Mouse (Mus musculus) midbrain, embryonic 13.5 days (tissue): Measurements from ENCODE around the gene Lamtor3. TPM values are rescaled to one million over a fixed set of nuclear protein-coding genes. Genes with fewer than 3 reads are reported as not detected.

Source experiments
- ATAC-seq: fragments of 200-750 bp; cut with Nextera tagmentation; 2 replicates; pipeline ENCODE4 v1.8.0; 2017; ENCODE audit warnings: mild to moderate bottlenecking, moderate TSS enrichment, moderate library complexity
- H3K27ac ChIP-seq: fragments of 300-500 bp; sonication (generic); 2 replicates; pipeline ENCODE4 v1.5.1; 2015; ENCODE audit warnings: inconsistent platforms, mild to moderate bottlenecking, moderate library complexity
- H3K27me3 ChIP-seq: fragments of 300-500 bp; sonication (generic); 2 replicates; pipeline ENCODE4 v1.6.1; 2015; ENCODE audit warnings: mild to moderate bottlenecking, inconsistent platforms
- H3K36me3 ChIP-seq: fragments of 300-500 bp; sonication (generic); 2 replicates; pipeline ENCODE4 v1.6.1; 2015; ENCODE audit warnings: mild to moderate bottlenecking, inconsistent platforms
- H3K4me1 ChIP-seq: fragments of 300-500 bp; sonication (generic); replicated peaks from 2 replicates; pipeline ENCODE4 v1.6.1; 2015; ENCODE audit warnings: inconsistent platforms
- H3K4me2 ChIP-seq: fragments of 300-500 bp; sonication (generic); replicated peaks from 2 replicates; pipeline ENCODE4 v1.6.1; 2015; ENCODE audit warnings: moderate library complexity, mild to moderate bottlenecking, inconsistent platforms
- H3K4me3 ChIP-seq: fragments of 300-500 bp; sonication (generic); replicated peaks from 2 replicates; pipeline ENCODE4 v1.5.1; 2015; ENCODE audit warnings: mild to moderate bottlenecking, inconsistent platforms
- H3K9ac ChIP-seq: fragments of 300-500 bp; sonication (generic); replicated peaks from 2 replicates; pipeline ENCODE4 v1.6.1; 2015; ENCODE audit warnings: mild to moderate bottlenecking, inconsistent platforms
- H3K9me3 ChIP-seq: fragments of 300-500 bp; sonication (generic); 2 replicates; pipeline ENCODE4 v1.6.1; 2016; ENCODE audit warnings: mild to moderate bottlenecking, inconsistent platforms
- WGBS: fragments of 180-500 bp; shearing (Covaris S2); methylation state at CpG from one replicate; pipeline ENCODE4 v1.1.7; 2015; 5-methylcytosine and 5-hydroxymethylcytosine counted together
- polyA plus RNA-seq: library from polyadenylated mRNA; unstranded; fragments of >200 nt; fragmentation: Nextera tagmentation; extraction: Ambion mirVana; gene quantifications from 2 replicates; pipeline ENCODE4 v1.2.1, GENCODE M21; 2015

Lamtor3 gene
- 120 and 122 TPM in 2 replicates for polyA plus RNA-seq

DNA sequence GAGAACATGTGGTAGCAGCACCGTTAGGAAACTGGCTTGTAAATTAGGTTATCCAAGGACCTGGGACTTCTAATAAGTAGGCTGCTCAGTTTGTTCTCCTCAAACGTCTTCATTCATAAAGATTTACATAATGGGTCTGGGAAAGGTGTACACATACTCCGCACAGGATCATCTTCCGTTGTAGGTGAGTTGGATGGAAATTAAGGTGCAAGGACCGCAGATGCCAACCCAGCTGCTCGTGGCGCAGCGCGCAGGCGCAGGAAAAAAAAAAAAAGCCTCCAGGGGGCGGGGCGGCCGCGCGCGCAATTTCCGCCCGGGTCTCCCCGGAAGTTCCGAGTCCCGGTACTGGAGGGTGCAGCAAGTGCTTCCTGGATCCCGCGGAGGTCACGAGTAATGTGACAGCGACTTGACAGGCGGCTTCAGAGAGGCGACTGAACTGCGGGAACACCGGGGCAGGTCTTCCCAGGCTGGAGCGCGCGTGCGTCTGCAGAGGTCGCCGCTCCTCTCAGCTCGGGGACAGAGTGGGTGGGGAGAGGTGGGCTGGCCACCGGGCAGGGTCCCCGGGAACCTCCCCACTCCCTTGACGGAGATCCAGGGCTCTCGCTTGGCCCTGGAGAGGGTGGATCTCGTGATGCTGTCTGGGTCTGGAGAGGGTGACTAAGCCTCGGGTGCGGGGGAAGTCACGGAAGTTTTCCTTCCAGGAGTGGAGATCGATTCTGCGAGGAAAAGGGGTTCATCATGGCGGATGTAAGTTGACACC lies at the start of gene Lamtor3:
Lamtor3 (plus strand) TSS at position 335 of the 760 bp plus-strand sequence.
- H3K4me1 ChIP-seq, result peaks cover 20% of the 10 kb centered on the region

DNA sequence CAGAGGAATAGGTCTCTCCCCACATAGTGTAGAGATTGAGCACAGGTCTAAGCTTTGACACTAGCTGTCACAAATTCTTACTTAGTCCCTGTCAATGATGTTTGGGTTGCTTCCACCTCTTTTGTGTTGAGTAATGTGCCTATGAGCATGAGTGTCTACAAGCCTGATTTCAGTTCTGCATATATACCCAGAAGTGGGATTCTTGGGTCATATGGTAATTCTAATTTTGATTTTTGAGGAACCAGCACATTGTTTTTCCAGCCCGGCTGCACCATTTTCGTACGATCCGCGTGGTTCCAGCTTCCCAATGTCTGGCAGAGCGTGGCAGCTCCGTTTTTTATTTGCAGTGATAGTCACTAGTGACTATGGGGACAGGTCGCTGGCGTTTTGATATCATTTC lies 48.9 kb upstream of the Lamtor3 start:
- Histone ChIP-seq H3K4me3 (no peak overlapping the region), H3K4me1 (peaks cover 27% of the 10 kb centered on the region), H3K9ac (no peak overlapping the region), H3K27me3 (no peaks in the 10 kb centered on the region), H3K9me3 (no peaks in the 10 kb centered on the region), H3K27ac (no peak overlapping the region), H3K36me3 (peaks cover 3% of the 10 kb centered on the region; the same call in 1 of the 2 replicates), H3K4me2 (peak overlapping the region; percentile 11; the same call in 1 of the 2 replicates)
- 93% methylated on average over 9 of the region's 9 CpGs for WGBS
- ATAC-seq, result no peak

More for the DNA sequence above, at the start of gene Lamtor3:
- peak within 1 kb of the TSS; percentile 85 for H3K4me2 ChIP-seq
- no peaks in the 10 kb centered on the region for H3K27me3 ChIP-seq
- H3K9me3 ChIP-seq, result no peaks in the 10 kb centered on the region
- ATAC-seq, result peak; percentile 95
- WGBS, result under 1% methylated on average over 47 of the region's 47 CpGs
- H3K4me3 ChIP-seq, result peak within 1 kb of the TSS; percentile 82
- peak within 1 kb of the TSS; percentile 89 for H3K27ac ChIP-seq
- H3K9ac ChIP-seq, result peak within 1 kb of the TSS; percentile 78
- H3K36me3 ChIP-seq, result peaks cover 16% of the 10 kb centered on the region

GRCm38 (mm10) chr3:137879313-137879712 lies 39.0 kb upstream of the Lamtor3 start:
- no peak overlapping the region for H3K27ac ChIP-seq
- no peak overlapping the region for H3K4me2 ChIP-seq
- no peak overlapping the region for H3K9ac ChIP-seq
- ATAC-seq, result no peak
- peaks cover 11% of the 10 kb centered on the region for H3K36me3 ChIP-seq
- H3K4me1 ChIP-seq, result no peaks in the 10 kb centered on the region
- no peaks in the 10 kb centered on the region for H3K27me3 ChIP-seq
- no peak overlapping the region for H3K4me3 ChIP-seq
- 88% methylated on average over 3 of the region's 3 CpGs for WGBS
- H3K9me3 ChIP-seq, result peaks cover 5% of the 10 kb centered on the region; the same call in 1 of the 2 replicates

- Histone ChIP-seq H3K27me3 (no peaks in the 10 kb centered on the region), H3K4me1 (no peaks in the 10 kb centered on the region), H3K4me2 (no peak overlapping the region), H3K36me3 (peaks cover 11% of the 10 kb centered on the region), H3K4me3 (no peak overlapping the region), H3K27ac (no peak overlapping the region), H3K9ac (no peak overlapping the region), H3K9me3 (peaks cover 5% of the 10 kb centered on the region; the same call in 1 of the 2 replicates)
- ATAC-seq, result no peak
- WGBS, result 82% methylated on average over 4 of the region's 4 CpGs
Measured at GRCm38 (mm10) chr3:137880109-137880748, 38.1 kb upstream of the Lamtor3 start.

DNA sequence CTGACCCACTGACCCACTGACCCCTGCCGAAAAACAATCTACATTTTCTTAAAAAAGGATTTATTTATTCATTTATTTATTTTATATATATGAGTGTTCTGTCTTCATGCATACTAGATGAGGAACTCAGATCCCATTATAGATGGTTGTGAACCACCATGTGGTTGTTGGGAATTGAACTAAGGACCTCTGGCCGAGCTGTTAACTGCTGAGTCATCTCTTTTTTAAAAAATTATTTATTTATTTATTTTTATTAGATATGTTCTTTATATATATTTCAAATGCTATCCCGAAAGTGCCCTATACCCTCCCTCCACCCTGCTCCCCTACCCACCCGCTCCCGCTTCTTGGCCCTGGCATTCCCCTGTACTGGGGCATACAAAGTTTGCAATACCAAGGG lies 37.2 kb upstream of the Lamtor3 start:
- WGBS, result 94% methylated on average over 5 of the region's 5 CpGs
- peaks cover 11% of the 10 kb centered on the region for H3K36me3 ChIP-seq
- no peak for ATAC-seq

GRCm38 (mm10) chr3:137887961-137888360 lies 30.3 kb upstream of the Lamtor3 start:
- H3K9ac ChIP-seq, result no peak overlapping the region
- H3K4me1 ChIP-seq, result peaks cover 8% of the 10 kb centered on the region; the same call in 1 of the 2 replicates
- no peaks in the 10 kb centered on the region for H3K9me3 ChIP-seq
- H3K4me2 ChIP-seq, result no peak overlapping the region
- ATAC-seq, result no peak
- no peak overlapping the region for H3K27ac ChIP-seq
- H3K36me3 ChIP-seq, result peaks cover 13% of the 10 kb centered on the region
- 61% methylated on average over 7 of the region's 7 CpGs for WGBS
- H3K27me3 ChIP-seq, result no peaks in the 10 kb centered on the region
- H3K4me3 ChIP-seq, result no peak overlapping the region

More for the DNA sequence above, 37.2 kb upstream of the Lamtor3 start:
- Histone ChIP-seq H3K9me3 (peaks cover 5% of the 10 kb centered on the region; the same call in 1 of the 2 replicates), H3K27ac (no peak overlapping the region), H3K9ac (no peak overlapping the region), H3K27me3 (no peaks in the 10 kb centered on the region), H3K4me1 (no peaks in the 10 kb centered on the region), H3K4me3 (no peak overlapping the region), H3K4me2 (no peak overlapping the region)

- Histone ChIP-seq H3K27ac (no peak overlapping the region), H3K9ac (no peak overlapping the region), H3K4me3 (no peak overlapping the region), H3K4me2 (no peak overlapping the region), H3K9me3 (no peaks in the 10 kb centered on the region), H3K36me3 (peaks cover 29% of the 10 kb centered on the region), H3K27me3 (no peaks in the 10 kb centered on the region), H3K4me1 (peaks cover 8% of the 10 kb centered on the region; the same call in 1 of the 2 replicates)
- WGBS, result 77% methylated on average over 3 of the region's 3 CpGs
- no peak for ATAC-seq
Measured at GRCm38 (mm10) chr3:137891089-137891488, 27.2 kb upstream of the Lamtor3 start.

- H3K27me3 ChIP-seq, result no peaks in the 10 kb centered on the region
- 93% methylated on average over 4 of the region's 4 CpGs for WGBS
Measured at GRCm38 (mm10) chr3:137892118-137892517, 26.2 kb upstream of the Lamtor3 start.

DNA sequence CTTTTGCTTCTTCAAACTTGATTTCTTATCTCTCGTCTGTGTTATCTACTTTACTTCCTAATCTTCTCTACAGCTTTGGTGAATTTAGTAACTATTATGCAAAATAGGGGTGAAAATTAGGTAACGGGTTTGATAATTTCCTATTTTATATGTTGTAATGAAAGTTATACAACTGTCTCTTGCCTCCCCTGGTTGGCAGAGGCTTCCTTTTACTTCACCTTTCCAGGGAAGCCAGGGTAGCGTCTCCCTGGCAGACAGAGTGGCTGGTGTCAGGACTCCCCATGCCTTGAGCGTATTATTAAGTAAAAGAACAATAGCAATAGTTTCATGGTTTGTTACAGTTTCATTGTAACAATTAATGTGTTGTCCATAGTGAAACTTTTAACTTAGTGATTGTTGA lies 24.5 kb upstream of the Lamtor3 start:
- Histone ChIP-seq H3K9ac (no peak overlapping the region), H3K4me1 (no peaks in the 10 kb centered on the region), H3K9me3 (no peaks in the 10 kb centered on the region), H3K27ac (no peak overlapping the region), H3K27me3 (no peaks in the 10 kb centered on the region), H3K36me3 (peaks cover 38% of the 10 kb centered on the region), H3K4me2 (no peak overlapping the region), H3K4me3 (no peak overlapping the region)
- no peak for ATAC-seq
- 76% methylated on average over 4 of the region's 4 CpGs for WGBS

More at GRCm38 (mm10) chr3:137892118-137892517, 26.2 kb upstream of the Lamtor3 start:
- Histone ChIP-seq H3K4me3 (no peak overlapping the region), H3K4me2 (no peak overlapping the region), H3K9ac (no peak overlapping the region), H3K4me1 (peaks cover 8% of the 10 kb centered on the region; the same call in 1 of the 2 replicates), H3K9me3 (no peaks in the 10 kb centered on the region), H3K36me3 (peaks cover 29% of the 10 kb centered on the region), H3K27ac (no peak overlapping the region)
- no peak for ATAC-seq

DNA sequence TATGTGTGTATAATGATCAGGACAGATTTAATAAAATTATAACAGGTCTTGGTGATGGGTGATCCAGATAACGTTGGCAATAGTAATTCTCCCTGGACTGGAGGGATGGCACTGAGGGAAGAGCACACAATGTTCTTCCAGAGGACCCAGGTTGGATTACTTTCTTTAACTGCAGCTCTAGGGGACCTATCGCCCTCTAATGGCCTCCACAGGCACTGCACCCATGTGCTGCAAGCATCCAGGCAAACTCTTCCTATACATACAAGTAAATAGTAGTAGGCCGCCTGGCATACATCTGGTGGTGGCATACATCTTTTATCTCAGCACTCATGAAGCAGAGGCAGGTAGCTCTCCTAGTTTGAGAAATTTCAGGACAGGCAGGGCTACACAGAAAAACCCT lies 23.1 kb upstream of the Lamtor3 start:
- Histone ChIP-seq H3K27me3 (no peaks in the 10 kb centered on the region), H3K4me2 (no peak overlapping the region), H3K27ac (no peak overlapping the region), H3K9me3 (no peaks in the 10 kb centered on the region), H3K4me3 (no peak overlapping the region), H3K4me1 (no peaks in the 10 kb centered on the region), H3K36me3 (peaks cover 30% of the 10 kb centered on the region), H3K9ac (no peak overlapping the region)
- WGBS, result 94% methylated on average over 3 of the region's 3 CpGs
- ATAC-seq, result no peak

DNA sequence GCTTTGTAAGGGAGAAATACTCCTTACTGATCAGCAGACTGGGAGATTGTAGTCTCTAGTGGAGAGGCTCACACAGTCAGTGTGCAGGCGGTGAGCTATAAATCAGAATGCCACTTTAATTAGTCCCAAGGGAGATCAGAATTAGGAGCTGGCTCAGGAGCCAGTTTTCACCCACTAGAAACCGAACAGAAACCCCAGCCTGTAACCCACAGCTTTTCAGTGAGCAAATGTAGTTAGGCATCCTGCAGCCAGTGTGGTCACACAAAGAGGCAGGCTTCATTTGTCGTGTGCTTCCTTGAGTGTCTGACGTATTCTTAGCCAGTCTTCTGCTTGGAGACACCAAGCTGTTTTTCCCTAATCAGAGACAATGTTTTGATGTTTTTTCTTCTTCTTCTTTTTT lies 21.9 kb upstream of the Lamtor3 start:
- Histone ChIP-seq H3K4me1 (no peaks in the 10 kb centered on the region), H3K27ac (no peak overlapping the region), H3K4me3 (no peak overlapping the region), H3K36me3 (peaks cover 30% of the 10 kb centered on the region), H3K4me2 (no peak overlapping the region), H3K27me3 (no peaks in the 10 kb centered on the region), H3K9ac (no peak overlapping the region), H3K9me3 (no peaks in the 10 kb centered on the region)
- 83% methylated on average over 4 of the region's 4 CpGs for WGBS
- no peak for ATAC-seq

GRCm38 (mm10) chr3:137896867-137897266 lies 21.4 kb upstream of the Lamtor3 start:
- Histone ChIP-seq H3K27ac (no peak overlapping the region), H3K4me3 (no peak overlapping the region), H3K4me1 (no peaks in the 10 kb centered on the region), H3K27me3 (no peaks in the 10 kb centered on the region), H3K9me3 (no peaks in the 10 kb centered on the region), H3K9ac (no peak overlapping the region), H3K4me2 (no peak overlapping the region), H3K36me3 (peaks cover 30% of the 10 kb centered on the region)
- no peak for ATAC-seq
- WGBS, result 96% methylated on average over 3 of the region's 3 CpGs
